Mouse (Mus musculus) hindbrain, postnatal 0 days (tissue): ENCODE measurements at regions not wholly inside any gene's neighbourhood (a gene's known extent, or its start where the extent isn't known, plus 50 kb on each side); places are given as distances from the start of the nearest gene placed in this dataset.
A peak's percentile ranks its signal among the peaks of the same experiment; 100 is the strongest.

ENCODE experiments used
- ATAC-seq: fragments of 200-750 bp; cut with Nextera tagmentation; 2 replicates; pipeline ENCODE4 v1.8.0; 2017; ENCODE audit warnings: mild to moderate bottlenecking, moderate TSS enrichment, moderate library complexity
- DNase-seq: peaks from one replicate; pipeline ENCODE4 v3.0.0-alpha.2; 2015; ENCODE audit warnings: low spot score
- H3K27ac ChIP-seq: fragments of 300-500 bp; sonication (generic); 2 replicates; pipeline ENCODE4 v1.5.1; 2014; ENCODE audit warnings: mild to moderate bottlenecking
- H3K27me3 ChIP-seq: fragments of 300-500 bp; sonication (generic); 2 replicates; pipeline ENCODE4 v1.6.1; 2014; ENCODE audit warnings: low read length, mixed read lengths; ENCODE audit not compliant: insufficient read depth
- H3K36me3 ChIP-seq: fragments of 300-500 bp; sonication (generic); 2 replicates; pipeline ENCODE4 v1.6.1; 2014; ENCODE audit warnings: low read length, mixed read lengths; ENCODE audit not compliant: insufficient read depth
- H3K4me1 ChIP-seq: fragments of 300-500 bp; sonication (generic); 2 replicates; pipeline ENCODE4 v1.6.1; 2014; ENCODE audit warnings: antibody characterized with exemption, low read length, mixed read lengths; ENCODE audit not compliant: insufficient read depth
- H3K4me2 ChIP-seq: fragments of 300-500 bp; sonication (generic); 2 replicates; pipeline ENCODE4 v1.6.1; 2014; ENCODE audit warnings: low read depth, mild to moderate bottlenecking, low read length, moderate library complexity, mixed read lengths
- H3K4me3 ChIP-seq: fragments of 300-500 bp; sonication (generic); 2 replicates; pipeline ENCODE4 v1.5.1; 2014; ENCODE audit warnings: low read length
- H3K9ac ChIP-seq: fragments of 300-500 bp; sonication (generic); replicated peaks from 2 replicates; pipeline ENCODE4 v1.6.1; 2014; ENCODE audit warnings: mild to moderate bottlenecking, low read length, moderate library complexity, mixed read lengths
- H3K9me3 ChIP-seq: fragments of 300-500 bp; sonication (generic); 2 replicates; pipeline ENCODE4 v1.6.1; 2016; ENCODE audit warnings: low read length, mixed read lengths
- CTCF ChIP-seq: IDR thresholded peaks from 2 replicates; pipeline ENCODE4 v1.5.1; 2016; ENCODE audit warnings: antibody characterized with exemption, control low read depth, low read depth
- WGBS: fragments of 180-500 bp; shearing (Covaris S2); extraction: QIAGEN DNeasy Blood & Tissue Kit; methylation state at CpG from one replicate; pipeline ENCODE4 v1.1.7; 2014; 5-methylcytosine and 5-hydroxymethylcytosine counted together

- no peak overlapping the region for H3K27ac ChIP-seq
- H3K27me3 ChIP-seq: no peaks in the 10 kb centered on the region
- H3K4me1 ChIP-seq: no peaks in the 10 kb centered on the region
- no peak for TF ChIP-seq CTCF
- WGBS: 81% methylated on average over 6 of the region's 6 CpGs
- no peak overlapping the region for H3K9ac ChIP-seq
- H3K9me3 ChIP-seq: no peaks in the 10 kb centered on the region
- H3K36me3 ChIP-seq: no peaks in the 10 kb centered on the region
- H3K4me3 ChIP-seq: no peak overlapping the region
- no peak overlapping the region for H3K4me2 ChIP-seq
- DNase-seq (no peak), ATAC-seq (no peak)
Measured at GRCm38 (mm10) chr12:26562858-26563257, 93.9 kb downstream of the Cmpk2 start.

GRCm38 (mm10) chr12:26559560-26559959, 90.6 kb downstream of the Cmpk2 start:
- no peaks in the 10 kb centered on the region for H3K36me3 ChIP-seq
- 78% methylated on average over 3 of the region's 3 CpGs for WGBS
- H3K4me2 ChIP-seq: no peak overlapping the region
- peaks cover 6% of the 10 kb centered on the region for H3K4me1 ChIP-seq
- no peak for DNase-seq
- H3K9ac ChIP-seq: no peak overlapping the region
- H3K27ac ChIP-seq: no peak overlapping the region
- TF ChIP-seq CTCF: no peak
- ATAC-seq: no peak
- H3K9me3 ChIP-seq: no peaks in the 10 kb centered on the region
- no peaks in the 10 kb centered on the region for H3K27me3 ChIP-seq
- no peak overlapping the region for H3K4me3 ChIP-seq

- no peak overlapping the region for H3K9ac ChIP-seq
Measured at GRCm38 (mm10) chr12:26557411-26557810, 88.4 kb downstream of the Cmpk2 start.

GRCm38 (mm10) chr12:26551168-26551926, 82.3 kb downstream of the Cmpk2 start:
- Histone ChIP-seq H3K4me3 (no peak overlapping the region), H3K4me2 (no peak overlapping the region), H3K9me3 (no peaks in the 10 kb centered on the region), H3K27me3 (no peaks in the 10 kb centered on the region), H3K36me3 (no peaks in the 10 kb centered on the region), H3K27ac (no peak overlapping the region), H3K4me1 (no peaks in the 10 kb centered on the region), H3K9ac (no peak overlapping the region)
- ATAC-seq (no peak), DNase-seq (peak; percentile 20)
- 55% methylated on average over 10 of the region's 10 CpGs for WGBS
- TF ChIP-seq CTCF: no peak

More at GRCm38 (mm10) chr12:26557411-26557810, 88.4 kb downstream of the Cmpk2 start:
- Histone ChIP-seq H3K4me1 (peaks cover 6% of the 10 kb centered on the region), H3K27me3 (no peaks in the 10 kb centered on the region), H3K36me3 (no peaks in the 10 kb centered on the region), H3K9me3 (no peaks in the 10 kb centered on the region), H3K4me3 (no peak overlapping the region), H3K27ac (no peak overlapping the region), H3K4me2 (no peak overlapping the region)
- TF ChIP-seq CTCF: no peak
- DNase-seq (no peak), ATAC-seq (no peak)
- WGBS: 6% methylated on average over 4 of the region's 4 CpGs

- Histone ChIP-seq H3K4me2 (no peak overlapping the region), H3K27me3 (no peaks in the 10 kb centered on the region), H3K36me3 (no peaks in the 10 kb centered on the region), H3K4me3 (no peak overlapping the region), H3K9me3 (no peaks in the 10 kb centered on the region), H3K4me1 (no peaks in the 10 kb centered on the region), H3K9ac (no peak overlapping the region), H3K27ac (no peak overlapping the region)
- no peak for ATAC-seq
- WGBS: 31% methylated on average over 1 of the region's 1 CpGs
- no peak for DNase-seq
- TF ChIP-seq CTCF: no peak
Measured at GRCm38 (mm10) chr12:26547466-26547865, 78.5 kb downstream of the Cmpk2 start.

- 75% methylated on average over 6 of the region's 6 CpGs for WGBS
- Histone ChIP-seq H3K4me1 (no peaks in the 10 kb centered on the region), H3K4me3 (no peak overlapping the region), H3K27me3 (no peaks in the 10 kb centered on the region), H3K27ac (no peak overlapping the region), H3K9me3 (no peaks in the 10 kb centered on the region), H3K4me2 (no peak overlapping the region), H3K9ac (no peak overlapping the region), H3K36me3 (no peaks in the 10 kb centered on the region)
- TF ChIP-seq CTCF: no peak
- DNase-seq (no peak), ATAC-seq (no peak)
Measured at GRCm38 (mm10) chr12:26546361-26546760, 77.4 kb downstream of the Cmpk2 start.

- Histone ChIP-seq H3K27me3 (no peaks in the 10 kb centered on the region), H3K36me3 (no peaks in the 10 kb centered on the region), H3K4me2 (no peak overlapping the region), H3K27ac (no peak overlapping the region), H3K9ac (no peak overlapping the region), H3K4me3 (no peak overlapping the region), H3K4me1 (no peaks in the 10 kb centered on the region), H3K9me3 (no peaks in the 10 kb centered on the region)
- TF ChIP-seq CTCF: no peak
- WGBS: 55% methylated on average over 1 of the region's 1 CpGs
- DNase-seq (no peak), ATAC-seq (no peak)
Measured at GRCm38 (mm10) chr12:26543463-26543862, 74.5 kb downstream of the Cmpk2 start.
